Mouse (Mus musculus): ENCODE measurements around the gene Abce1. TPM values are rescaled to one million over a fixed set of nuclear protein-coding genes. Genes with fewer than 3 reads are reported as not detected.
A peak's percentile ranks its signal among the peaks of the same experiment; 100 is the strongest.
"Not testable (repeated sequence)": the region's sequence is repeated elsewhere in the genome, so short reads cannot be mapped to it uniquely, and the experiment has no call there.

Gene Abce1
- total RNA-seq (2021) = 10 to 100 TPM; 78.6 to 81.6 TPM

- DNase-seq = peak; percentile 97
Measured at GRCm38 (mm10) chr8:79711064-79711961, at the start of gene Abce1, which contains the start of gene Anapc10. Gene Abce1 (minus strand): TSS chr8:79711740. Gene Anapc10 (plus strand): TSS chr8:79711820.

GRCm38 (mm10) chr8:79750305-79750704 lies 38.8 kb upstream of the Abce1 start:
- DNase-seq = no peak

GRCm38 (mm10) chr8:79748591-79748990 lies 37.1 kb upstream of the Abce1 start:
- DNase-seq = no peak

GRCm38 (mm10) chr8:79748171-79748570 lies 36.6 kb upstream of the Abce1 start:
- no peak for DNase-seq

- no peak for DNase-seq
Measured at GRCm38 (mm10) chr8:79734304-79734703, 22.8 kb upstream of the Abce1 start.

GRCm38 (mm10) chr8:79727900-79728299 lies 16.4 kb upstream of the Abce1 start:
- DNase-seq = no peak

GRCm38 (mm10) chr8:79724589-79724988 lies 13.0 kb upstream of the Abce1 start:
- DNase-seq = no peak

- DNase-seq = no peak
Measured at GRCm38 (mm10) chr8:79723308-79723707, 11.8 kb upstream of the Abce1 start.

- DNase-seq = no peak
Measured at GRCm38 (mm10) chr8:79721537-79721936, 10.0 kb upstream of the Abce1 start.

GRCm38 (mm10) chr8:79712676-79713075 lies 1.1 kb upstream of the Abce1 start:
- no peak for DNase-seq

GRCm38 (mm10) chr8:79706687-79707086 lies 4.9 kb downstream of the Abce1 start:
- no peak for DNase-seq

- DNase-seq = no peak
Measured at GRCm38 (mm10) chr8:79692531-79692930, 19.0 kb downstream of the Abce1 start.

GRCm38 (mm10) chr8:79685927-79686326 lies 25.6 kb downstream of the Abce1 start:
- not testable (repeated sequence) for DNase-seq

GRCm38 (mm10) chr8:79680965-79681364 lies 30.6 kb downstream of the Abce1 start:
- DNase-seq = no peak

GRCm38 (mm10) chr8:79680555-79680954 lies 31.0 kb downstream of the Abce1 start:
- peak; percentile 10 to 17 for DNase-seq

- not testable (repeated sequence) for DNase-seq
Measured at GRCm38 (mm10) chr8:79680083-79680482, 31.5 kb downstream of the Abce1 start.

- no peak for DNase-seq
Measured at GRCm38 (mm10) chr8:79679005-79679404, 32.5 kb downstream of the Abce1 start.

GRCm38 (mm10) chr8:79676461-79676860 lies 35.1 kb downstream of the Abce1 start:
- DNase-seq = peak; percentile 11 to 18

- not testable (repeated sequence) for DNase-seq
Measured at GRCm38 (mm10) chr8:79658715-79659114, 52.8 kb downstream of the Abce1 start.

GRCm38 (mm10) chr8:79653736-79654135 lies 57.8 kb downstream of the Abce1 start:
- no peak for DNase-seq

- no peak for DNase-seq
Measured at GRCm38 (mm10) chr8:79650158-79650814, 61.3 kb downstream of the Abce1 start.

GRCm38 (mm10) chr8:79649569-79649968 lies 62.0 kb downstream of the Abce1 start:
- DNase-seq = no peak

GRCm38 (mm10) chr8:79641119-79641518 lies 70.4 kb downstream of the Abce1 start:
- DNase-seq = no peak
